Mouse (Mus musculus): Measurements from ENCODE around the gene Rhbdd1.

Gene Rhbdd1

DNA sequence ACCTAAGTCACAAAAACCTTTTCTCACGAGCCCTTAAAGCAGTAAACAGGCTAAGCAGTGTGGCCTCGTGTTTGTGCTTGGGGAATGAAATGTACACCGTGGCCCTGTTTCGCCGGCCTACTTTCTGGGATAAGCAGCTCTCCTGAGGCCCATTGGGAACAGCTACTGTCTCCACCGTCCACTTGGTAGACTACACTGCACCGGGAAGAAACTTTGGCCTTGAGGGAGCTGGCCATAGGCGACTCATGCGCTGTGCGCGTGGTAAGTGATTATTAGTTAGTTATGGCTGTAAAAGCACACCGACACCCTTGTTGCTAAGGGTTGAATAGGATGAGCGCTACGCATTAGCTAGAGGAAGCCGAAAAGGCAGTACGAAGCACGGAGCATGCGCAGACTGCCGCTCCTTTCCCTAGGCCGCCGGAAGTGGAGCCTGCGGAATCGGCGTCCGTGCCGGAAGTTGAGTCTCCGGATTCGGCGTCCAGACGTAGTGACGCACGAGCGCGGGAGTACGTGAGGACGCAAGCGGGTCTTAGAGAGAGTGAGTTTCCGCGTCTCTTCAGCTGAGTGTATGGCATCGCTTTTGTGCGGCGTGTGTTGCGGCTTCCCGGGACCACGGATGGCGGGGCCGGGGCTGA lies at the start of gene Rhbdd1:
Rhbdd1 (plus strand) TSS at position 342 of the 635 bp plus-strand sequence.
- peak; percentile 97 for DNase-seq

DNA sequence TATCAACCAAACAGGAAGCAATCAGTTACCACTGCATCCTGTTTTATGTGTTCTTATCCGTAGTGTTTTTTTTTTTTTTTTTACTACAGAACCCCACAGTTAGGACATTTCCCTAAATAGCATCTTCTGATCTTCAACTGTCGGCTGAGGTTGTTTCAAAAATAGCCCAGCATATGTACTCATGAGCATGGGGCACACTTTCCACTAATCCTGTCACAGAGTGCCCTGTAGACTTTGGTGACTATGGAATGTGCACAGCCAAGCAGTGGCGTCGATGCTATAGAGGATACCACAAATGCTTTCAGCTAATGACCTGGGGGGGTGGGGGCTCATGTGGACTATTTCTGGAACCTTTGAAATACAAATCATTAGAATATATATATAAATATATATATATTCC lies 48.7 kb upstream of the Rhbdd1 start:
- no peak for DNase-seq

DNA sequence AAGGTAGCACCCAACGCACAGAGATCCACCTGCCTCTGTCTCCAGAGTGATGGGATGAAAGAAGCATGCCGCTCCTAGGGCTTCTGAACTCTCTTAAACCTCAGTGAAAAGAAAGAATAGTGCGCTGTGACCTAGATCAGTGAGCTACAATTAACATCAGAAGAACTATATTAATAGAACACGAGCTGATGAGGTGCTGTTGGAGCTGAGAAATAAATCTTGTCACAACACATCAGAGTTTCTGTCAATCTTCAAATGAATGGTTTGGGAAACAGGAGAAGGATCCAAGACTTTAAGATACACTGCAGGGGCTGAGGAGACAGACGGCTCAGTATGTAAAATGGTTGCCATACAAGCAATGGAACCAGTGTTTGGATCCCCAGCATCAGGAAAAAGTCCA lies 44.0 kb upstream of the Rhbdd1 start:
- no peak for DNase-seq

DNA sequence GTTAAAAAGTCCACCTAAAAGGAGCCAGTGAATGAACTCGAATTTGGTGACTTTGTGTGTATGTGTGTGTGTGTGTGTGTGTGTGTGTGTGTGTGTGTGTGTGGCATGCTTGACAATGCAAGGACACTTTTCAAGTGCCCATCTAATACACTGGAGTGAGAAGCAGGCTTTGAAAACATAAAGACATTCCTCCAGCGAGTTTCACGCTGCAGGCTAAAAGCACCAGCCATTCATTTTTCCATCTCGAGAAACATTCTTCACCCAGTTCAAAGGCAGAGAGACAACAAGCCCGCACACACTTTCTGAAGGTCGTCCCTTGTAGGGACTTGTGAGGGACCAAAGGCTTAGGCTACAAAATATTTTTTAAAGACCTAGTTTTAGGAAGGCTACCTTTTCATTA lies 42.7 kb upstream of the Rhbdd1 start:
- DNase-seq, result no peak

DNA sequence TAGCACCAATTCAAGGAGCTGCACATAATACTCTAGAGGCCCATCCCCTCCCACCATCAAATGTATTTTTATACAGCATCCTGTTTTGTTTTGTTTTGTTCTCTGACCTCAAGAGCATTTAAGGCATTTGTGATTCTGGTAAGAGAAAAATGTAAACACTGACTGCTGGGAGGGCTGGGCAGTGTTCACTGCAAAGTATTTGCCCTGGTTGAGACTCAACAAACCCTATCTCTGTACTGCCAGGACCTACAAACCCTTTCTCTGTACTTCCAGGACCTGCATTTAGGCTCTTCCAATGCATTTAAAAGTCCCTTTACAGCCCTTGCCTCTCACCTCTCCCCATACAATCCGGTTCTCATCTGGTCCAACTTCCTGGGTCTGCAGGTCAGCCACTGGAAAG lies 41.9 kb upstream of the Rhbdd1 start:
- DNase-seq, result no peak

DNA sequence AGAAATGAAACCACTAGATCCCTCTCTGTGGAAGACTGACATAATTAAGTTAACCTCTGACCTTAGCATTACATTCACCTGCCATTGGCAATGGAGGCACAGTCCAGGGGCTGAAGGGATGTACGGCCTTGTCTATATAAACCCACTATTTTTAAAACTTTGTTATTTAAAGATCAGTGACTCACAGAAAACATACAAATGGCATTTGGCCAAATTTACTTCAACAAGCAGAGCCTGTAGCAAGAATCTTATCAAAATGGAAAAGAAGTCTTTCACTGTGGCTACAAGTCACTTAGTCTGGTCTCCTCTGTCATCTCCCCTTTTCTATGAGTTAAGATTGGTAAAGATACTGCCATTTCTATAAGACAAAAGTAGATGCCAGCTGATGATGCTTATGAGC lies 36.5 kb upstream of the Rhbdd1 start:
- no peak for DNase-seq

DNA sequence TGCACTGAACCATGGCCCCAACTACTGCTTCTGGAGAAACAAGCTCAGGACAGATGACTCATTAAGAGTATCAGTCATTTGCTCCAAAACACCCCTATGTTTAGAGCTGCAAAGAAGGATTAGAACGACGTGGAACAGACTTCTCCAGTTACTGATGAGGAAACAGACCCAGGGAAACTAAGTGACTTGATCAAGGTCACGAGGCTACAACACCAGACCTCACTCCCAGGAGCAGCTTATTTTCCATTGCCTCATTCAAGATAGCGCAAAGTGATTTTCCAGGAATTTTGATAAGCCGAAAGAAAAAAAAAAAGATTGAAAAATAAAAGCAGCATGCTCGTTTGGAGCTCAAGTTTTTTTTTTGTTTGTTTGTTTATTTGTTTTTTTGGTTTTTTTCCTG lies 34.4 kb upstream of the Rhbdd1 start:
- no peak for DNase-seq

DNA sequence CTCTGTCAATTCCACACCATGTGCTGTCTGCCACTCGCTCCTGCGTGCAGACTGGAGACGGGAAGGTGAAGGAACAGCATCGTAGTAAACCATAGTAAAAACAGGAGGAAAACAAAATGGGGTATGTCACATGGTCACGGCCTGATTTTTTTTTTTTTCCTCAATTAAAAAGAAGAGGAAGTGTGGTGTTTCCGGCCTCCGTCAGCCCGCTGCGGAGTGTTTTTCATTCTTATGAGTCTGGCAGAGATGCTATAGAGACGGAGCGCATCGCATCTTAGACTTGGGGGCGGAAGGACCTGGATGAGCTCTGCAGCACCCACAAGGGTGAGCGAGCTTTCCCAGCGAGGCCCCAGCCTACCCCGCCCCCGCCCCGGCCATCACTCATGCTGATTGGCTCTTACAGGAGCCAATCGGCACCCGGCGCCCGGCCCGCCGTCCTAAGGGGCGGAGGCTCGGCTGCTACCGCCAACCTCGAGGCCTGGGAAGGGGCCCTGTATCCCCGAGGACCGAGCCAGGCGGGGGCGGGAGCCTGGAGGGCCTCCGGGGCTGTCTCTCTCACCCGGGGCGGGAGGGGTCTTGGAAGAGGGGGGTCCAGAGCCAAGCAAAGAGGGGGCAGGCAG lies 33.1 kb upstream of the Rhbdd1 start:
- DNase-seq, result peak; percentile 84

DNA sequence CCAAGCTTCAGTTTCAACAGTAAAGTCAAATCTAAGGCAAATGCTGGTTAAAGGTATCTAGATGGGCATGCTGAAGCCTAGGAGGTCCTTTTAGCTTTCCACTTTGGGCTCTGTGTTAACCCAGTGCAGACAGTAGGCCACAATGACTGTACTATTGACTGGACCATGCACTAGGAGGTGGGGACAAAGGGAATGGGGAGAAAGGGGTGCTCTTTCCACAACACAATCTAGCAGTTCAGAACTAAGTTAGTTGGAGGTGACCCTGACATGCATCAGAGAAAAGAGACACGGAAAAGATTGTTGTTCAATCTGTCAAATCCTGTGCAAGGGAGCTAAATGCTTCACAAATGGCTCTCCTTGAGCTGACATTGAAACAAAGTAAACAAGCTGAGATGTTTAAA lies 32.4 kb upstream of the Rhbdd1 start:
- peak; percentile 3 for DNase-seq

DNA sequence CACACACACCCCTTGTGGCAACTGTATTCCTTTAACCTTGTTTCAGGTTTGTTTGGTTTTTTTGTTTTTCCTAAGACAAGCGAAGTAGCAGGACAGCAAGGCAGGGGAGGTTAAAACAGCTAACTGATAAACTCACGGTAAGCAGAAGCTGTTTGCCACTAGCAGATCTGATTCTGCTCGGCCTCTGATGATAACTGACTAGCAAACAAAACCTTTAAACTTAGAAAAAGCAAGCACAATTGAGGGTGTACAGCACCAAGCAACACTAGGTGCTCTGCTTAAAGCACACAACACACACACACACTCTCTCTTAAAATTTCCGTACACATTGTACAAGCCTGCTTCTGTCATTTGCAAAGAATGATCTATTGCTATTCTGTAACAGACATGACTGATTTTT lies 31.8 kb upstream of the Rhbdd1 start:
- no peak for DNase-seq

DNA sequence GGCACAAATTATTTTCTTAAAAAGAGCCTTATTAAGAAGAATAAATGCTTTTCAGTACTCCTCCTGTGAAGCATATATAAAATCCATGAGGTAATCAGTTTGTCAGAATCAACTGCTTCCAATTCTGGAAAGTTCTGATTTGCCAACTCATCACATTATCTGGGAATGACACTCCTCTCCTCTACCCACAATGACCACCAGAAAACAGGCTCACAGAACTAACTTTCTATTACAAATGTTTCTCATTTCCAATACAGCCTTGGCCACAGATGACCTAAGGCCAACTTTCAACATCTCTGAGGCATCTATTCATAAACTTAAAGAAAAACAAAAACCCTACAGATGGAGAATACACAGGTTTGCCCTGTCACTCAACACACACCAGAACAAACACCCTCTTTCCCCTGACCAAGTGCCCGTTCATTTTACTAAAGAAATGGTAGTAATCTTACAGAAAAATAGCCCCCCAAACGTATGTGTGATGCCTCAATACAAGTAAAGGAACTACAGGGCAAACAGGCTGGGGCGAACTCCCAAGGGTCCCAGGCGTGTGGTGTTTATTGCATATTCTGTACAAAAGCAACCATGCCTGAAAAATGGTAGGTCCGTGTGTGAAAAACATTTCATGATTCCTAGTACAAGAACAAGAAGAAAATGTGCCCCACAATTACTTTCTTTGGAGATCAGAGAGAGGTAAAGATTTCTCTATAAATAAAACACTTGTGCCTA lies 30.6 kb upstream of the Rhbdd1 start:
- no peak for DNase-seq

DNA sequence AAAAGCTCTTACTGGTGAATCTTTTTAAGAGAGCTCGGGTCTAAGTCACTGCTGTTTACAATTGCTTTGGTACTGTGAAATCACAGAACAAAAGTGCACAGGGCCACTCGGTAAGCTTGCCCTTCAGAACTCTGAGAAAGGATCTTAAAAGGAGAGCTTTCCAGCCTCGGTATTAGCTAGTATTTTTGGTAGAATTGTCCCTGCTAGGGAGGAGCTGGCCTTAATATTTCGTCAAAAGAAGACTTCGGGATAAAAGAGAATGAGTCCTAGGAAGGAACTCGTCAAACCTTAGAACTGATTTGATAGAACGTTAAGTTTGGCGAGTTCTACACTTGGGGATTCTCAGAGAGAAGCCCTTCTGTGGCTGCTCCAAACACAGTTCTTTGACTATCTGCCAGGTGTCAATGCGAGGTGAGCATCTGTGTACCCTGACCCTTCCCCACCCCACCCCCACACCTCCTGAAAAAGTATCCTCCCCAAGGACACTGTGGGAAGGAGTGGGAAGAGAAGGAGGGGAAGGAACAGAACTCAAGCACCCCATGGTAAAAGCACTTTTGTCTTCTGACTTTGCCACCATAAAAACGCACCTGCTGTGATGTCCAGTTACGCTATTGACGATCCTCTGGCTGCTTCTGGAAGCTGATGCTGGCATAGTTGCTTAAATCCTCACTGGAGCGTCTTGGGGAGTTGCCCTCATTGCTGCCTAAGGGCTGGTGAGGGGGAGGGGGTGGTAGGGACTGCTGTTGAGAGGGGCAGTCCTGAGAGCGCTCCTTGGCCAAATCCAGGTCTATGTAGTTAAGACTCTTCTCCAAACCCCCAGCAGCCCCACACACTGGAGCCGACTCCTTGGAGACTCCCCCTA lies 29.8 kb upstream of the Rhbdd1 start:
- no peak for DNase-seq

DNA sequence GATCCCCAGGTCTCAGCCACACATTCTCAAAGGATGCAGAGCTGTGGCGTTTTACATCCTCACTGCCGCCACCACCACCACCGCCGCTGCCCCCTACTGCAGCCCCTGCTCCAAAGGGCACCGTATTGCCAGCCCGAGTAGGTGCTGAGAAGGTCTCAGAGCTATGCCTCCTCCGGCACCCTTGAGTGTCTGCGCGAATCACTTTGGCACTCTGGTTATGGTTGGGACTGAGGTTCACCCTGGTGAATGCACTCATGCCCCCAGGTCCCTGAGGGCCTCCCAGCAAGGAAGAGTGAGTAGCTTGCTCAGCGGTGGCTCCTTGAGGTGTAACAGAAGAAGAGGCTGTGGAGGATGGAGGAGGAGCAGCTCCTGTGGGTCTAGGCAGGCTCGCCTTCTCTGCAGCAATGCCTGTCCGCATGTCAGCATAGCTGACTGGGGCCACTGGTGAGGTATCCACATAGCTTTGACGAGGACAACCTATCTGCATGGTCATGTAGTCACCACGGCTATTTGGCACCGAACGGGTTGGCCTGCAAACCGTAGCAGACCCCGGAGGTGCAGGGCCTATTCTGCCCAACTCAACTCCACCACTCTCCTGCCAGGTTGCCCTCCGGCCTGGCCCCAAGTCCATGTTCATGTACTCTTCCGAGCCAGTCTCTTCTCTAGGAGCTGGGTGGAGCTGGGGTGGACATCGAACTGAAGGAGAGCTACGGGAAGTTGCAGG lies 29.0 kb upstream of the Rhbdd1 start:
- DNase-seq, result no peak

DNA sequence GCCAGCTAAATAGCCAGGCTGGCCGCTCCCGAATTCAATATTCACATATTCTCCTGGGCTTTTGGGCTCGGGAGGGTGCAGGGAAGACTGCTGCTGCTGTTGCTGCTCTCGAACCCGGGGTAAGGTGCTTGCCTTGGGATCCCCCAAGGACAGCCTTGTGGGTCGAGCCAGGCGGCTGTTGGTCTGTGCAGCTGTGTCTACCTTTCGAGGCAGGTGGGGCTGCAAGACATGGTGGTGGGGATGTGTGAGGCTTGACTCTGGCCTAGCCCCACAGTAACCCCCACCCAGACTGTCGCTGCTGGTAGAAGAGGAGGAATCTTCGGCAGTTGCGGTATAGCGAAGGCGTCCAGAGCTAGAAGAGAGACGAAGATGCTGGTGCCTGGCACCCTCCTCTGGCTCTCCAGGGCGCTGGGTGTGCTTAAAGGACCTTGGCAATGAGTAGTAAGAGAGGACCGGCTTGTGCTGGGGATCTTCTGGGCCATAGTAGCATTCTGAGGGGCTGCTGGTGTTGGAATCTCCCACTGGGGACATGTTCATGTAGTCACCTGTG lies 28.4 kb upstream of the Rhbdd1 start:
- no peak for DNase-seq

DNA sequence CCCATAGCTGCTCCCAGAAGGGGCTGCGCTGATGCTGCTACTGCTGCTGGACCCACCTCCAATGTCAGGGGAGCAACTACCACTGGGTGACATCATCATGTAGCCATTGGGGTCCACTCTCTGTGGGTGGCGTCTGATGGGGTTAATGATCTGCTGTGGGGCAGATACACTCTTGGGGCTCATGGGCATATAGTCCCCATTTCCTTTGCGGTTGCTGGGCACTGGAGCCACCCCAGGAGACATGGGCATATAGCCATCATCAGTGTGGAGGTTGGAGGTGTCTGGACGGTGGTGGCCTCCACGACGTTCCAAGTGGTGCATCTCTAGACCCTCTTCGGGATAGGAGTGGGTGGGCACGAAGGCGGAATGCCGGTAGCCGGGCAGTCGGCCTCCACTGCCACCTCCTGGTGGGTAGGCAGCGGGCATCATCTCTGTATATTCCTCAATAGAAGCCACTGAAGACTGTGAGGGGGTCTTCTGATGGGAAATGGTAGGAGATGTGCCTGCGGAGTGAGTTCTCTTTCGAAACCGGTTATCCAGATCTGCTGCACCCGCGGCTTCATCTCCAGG lies 27.7 kb upstream of the Rhbdd1 start:
- peak; percentile 3 for DNase-seq

DNA sequence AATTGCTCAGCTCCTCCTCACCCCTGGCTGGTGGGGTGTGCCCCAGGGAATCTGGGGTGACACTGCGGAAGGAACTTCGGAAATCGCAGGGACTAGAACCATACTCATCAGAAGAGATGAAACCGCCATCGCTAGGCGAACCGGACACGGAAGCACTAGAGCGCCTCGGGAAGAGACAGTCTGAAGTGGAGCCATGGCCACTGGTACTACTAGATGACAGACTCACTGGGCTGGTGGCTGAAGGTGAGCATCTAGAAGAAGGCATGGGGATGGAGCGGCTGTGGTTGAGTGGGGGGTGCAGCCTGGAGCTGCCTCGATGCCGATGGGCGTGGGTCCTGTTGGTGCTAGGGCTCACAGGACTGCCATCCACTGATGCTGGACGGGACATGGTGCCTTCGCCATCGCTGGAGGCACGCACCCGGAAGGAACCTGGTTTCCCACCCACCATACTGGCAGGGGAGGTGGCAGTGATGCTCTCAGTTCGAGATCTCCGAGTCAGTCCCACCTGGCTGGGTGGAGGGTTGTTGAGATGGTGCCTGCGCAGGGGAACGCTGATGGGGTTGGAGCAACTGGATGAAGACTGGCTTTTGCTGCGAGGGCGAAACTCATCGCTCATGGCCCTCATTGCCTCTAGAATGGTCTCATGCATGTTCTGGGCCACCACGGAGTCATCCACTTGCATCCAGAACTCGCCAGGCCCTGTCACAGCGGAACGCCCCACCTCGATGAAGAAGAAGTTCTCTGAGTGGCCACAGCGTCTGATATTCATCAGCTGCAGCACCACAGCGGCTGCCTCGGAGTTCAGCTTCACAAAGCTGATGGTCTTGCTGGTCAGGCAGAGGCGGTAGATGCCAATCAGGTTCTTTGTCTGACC lies 26.9 kb upstream of the Rhbdd1 start:
- peak; percentile 6 for DNase-seq

DNA sequence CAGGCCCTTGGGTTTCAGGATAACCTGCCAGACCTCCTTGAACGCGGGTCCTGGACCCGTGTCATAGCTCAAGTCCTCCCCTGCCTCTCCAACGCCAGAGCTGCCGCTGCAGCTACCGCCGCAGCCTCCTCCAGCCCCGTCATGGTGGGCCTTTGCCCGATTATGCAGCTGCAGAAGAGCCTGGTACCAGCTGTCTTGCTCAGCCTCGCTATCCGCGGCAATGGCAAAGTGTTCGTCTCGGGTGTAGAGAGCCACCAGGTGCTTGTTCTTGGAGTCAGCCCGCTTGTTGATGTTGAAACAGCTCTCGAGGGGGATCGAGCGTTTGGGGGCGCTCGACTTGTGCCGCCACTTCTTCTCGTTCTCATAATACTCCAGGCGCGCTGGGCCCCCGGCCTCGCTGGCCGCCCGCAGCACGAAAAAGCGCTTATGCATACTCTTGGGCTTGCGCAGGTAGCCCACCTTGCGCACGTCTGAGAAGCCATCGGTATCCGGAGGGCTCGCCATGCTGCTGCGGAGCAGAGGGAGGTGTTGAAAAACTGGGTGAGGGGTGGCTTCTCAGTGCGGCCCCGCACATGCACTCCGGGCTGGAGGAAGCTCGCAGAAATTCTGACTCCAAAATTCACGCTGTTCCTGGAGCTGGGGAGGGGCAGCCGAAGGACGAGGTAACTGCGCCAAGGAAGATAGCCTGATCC lies 26.1 kb upstream of the Rhbdd1 start:
- DNase-seq, result peak; percentile 20

DNA sequence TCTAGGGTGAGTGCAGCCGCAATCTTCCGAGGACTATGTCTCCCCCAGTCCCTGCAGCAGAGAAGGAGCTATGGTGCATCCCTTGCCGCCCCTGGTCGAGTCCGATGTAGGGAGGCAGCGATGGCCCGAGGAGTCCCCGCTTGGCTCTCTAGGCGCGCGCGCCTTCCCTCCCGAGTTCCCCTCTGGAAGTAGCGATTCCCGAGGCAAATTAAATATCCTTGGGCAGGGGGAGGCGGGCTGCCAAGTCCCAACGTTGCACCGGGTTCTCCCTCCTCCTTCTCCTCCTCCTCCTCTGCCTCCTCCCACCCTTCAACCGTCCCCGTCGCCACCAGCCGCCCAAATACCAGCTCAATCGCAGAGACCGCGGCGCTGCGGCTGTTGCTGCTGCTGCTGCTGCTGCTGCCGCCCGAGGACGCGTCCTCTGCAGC lies 25.5 kb upstream of the Rhbdd1 start:
- no peak for DNase-seq

DNA sequence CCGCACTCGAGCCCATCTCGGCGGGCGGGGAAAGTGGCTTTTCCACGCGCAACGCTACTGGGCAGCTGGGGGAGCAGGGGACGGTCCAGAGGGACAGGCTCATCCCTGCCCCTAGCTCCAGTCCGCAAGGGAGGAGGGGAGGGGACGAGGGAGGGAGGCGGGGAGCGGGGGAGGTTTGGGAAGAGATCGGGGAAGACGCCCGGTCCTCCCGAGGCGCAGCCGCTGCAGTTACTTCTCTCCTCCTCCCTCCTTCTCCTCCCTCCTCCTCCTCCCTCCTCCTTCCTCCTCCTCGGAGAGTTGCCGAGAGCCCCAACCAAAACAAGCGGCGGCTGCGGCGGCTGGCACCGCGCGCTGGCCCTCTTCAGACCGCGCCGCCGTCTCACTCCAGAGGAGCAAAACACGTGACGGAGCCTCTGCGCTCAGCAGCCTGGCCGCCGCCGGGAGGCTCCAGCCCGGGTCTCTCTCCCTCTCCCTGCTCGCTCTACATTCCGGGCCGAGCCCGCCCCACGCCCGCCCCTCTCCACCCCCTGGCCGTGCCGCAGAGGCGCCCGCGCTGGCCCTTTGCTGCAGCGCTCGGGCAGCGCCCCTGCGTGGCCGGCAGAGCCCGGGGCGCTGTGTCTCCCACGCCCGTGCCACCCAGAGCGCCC lies 25.0 kb upstream of the Rhbdd1 start, which contains the start of gene Irs1:
Irs1 (minus strand) TSS at position 266 of the 647 bp plus-strand sequence.
- DNase-seq, result peak; percentile 45

All from thymus, postnatal 14 days (tissue).